Mouse (Mus musculus): ENCODE results near the gene Actl6b. TPM values are rescaled to one million over a fixed set of nuclear protein-coding genes. Genes with fewer than 3 reads are reported as not detected.

The Actl6b gene
- polyA plus RNA-seq, 1 experiment from 2014 or later = 1.0 TPM

DNA sequence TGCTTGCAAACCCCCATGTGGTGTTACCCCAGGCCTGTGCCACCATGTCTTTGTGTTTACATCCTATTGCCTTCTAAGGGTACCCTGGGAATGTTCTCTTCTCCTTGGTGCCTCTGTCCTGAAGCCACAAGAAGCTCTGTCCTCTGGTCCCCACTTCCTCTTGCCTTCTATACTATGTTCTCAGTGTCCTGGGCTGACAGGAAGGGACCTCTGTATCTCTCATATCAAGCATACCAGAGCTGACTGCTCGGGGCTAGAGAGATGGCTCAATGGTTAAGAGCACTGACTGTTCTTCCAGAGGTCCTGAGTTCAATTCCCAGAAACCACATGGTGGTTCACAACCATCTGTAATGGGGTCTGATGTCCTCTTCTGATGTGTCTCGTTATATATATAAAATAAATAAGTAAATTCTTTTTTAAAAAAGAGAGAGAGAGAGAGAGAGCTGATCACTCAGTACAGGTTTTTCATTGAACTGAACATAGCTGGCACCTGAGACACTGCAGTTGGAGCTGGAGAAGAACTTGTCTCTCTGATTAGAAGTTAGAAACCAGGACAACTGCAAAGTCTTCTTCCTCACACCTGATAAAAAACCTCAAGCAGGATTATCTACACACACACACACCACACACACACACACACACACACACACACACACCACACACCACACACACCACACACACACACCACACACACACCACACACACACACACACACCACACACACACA is 44.9 kb downstream of the Actl6b start:
- no peaks in the 10 kb centered on the region for H3K9me3 ChIP-seq (replicated peaks; ENCODE audit: control insufficient read depth, low read length)
- WGBS (ENCODE audit: insufficient replicate concordance) = 73% methylated on average over 2 of the region's 2 CpGs
- H3K27ac ChIP-seq (ENCODE audit: low read depth, low read length) = no peak overlapping the region
- H3K9ac ChIP-seq (ENCODE audit: low read depth, low read length) = no peak overlapping the region
- no peak for ATAC-seq (replicated peaks; ENCODE audit: insufficient number of reproducible peaks, low FRiP score, low TSS enrichment)
- no peak overlapping the region for H3K4me2 ChIP-seq
- H3K4me3 ChIP-seq (ENCODE audit: low read depth, low read length) = no peak overlapping the region
- no peaks in the 10 kb centered on the region for H3K27me3 ChIP-seq (ENCODE audit: control insufficient read depth, insufficient read depth, low read length)
- peaks cover 2% of the 10 kb centered on the region for H3K36me3 ChIP-seq (ENCODE audit: control insufficient read depth, insufficient read depth, low read length)
- H3K4me1 ChIP-seq (ENCODE audit: control insufficient read depth, insufficient read depth, low read length) = peaks cover 11% of the 10 kb centered on the region

DNA sequence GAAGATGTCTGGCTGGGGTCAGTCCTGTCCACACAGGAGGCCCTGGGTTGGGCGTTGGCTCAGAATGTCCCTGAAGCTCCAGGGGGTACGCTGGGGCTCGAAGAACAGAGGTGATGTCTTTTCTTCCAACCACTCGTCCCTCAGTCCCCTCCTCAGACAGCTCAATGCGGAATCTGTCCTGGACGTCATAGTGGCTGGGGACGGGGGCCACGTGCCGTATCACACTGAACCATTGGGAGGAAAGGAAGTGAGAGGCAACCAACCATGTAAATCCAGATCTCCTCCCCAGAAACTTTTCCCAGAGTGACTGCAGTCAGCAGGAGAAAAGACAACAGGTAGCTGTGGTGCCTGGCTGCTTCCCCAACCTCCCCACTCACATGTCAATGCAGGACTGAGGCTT is 46.3 kb downstream of the Actl6b start:
- Histone ChIP-seq H3K36me3 (ENCODE audit: control insufficient read depth, insufficient read depth, low read length) (peaks cover 2% of the 10 kb centered on the region), H3K27ac (ENCODE audit: low read depth, low read length) (peak overlapping the region; percentile 22; the same call in 1 of the 2 replicates), H3K27me3 (ENCODE audit: control insufficient read depth, insufficient read depth, low read length) (no peaks in the 10 kb centered on the region), H3K4me2 (peak overlapping the region; percentile 98), H3K4me3 (ENCODE audit: low read depth, low read length) (peak overlapping the region; percentile 80), H3K9me3 (replicated peaks; ENCODE audit: control insufficient read depth, low read length) (no peaks in the 10 kb centered on the region), H3K4me1 (ENCODE audit: control insufficient read depth, insufficient read depth, low read length) (peaks cover 11% of the 10 kb centered on the region), H3K9ac (ENCODE audit: low read depth, low read length) (peak overlapping the region; percentile 87)
- ATAC-seq (replicated peaks; ENCODE audit: insufficient number of reproducible peaks, low FRiP score, low TSS enrichment) = no peak
- 68% methylated on average over 9 of the region's 9 CpGs for WGBS (ENCODE audit: insufficient replicate concordance)

DNA sequence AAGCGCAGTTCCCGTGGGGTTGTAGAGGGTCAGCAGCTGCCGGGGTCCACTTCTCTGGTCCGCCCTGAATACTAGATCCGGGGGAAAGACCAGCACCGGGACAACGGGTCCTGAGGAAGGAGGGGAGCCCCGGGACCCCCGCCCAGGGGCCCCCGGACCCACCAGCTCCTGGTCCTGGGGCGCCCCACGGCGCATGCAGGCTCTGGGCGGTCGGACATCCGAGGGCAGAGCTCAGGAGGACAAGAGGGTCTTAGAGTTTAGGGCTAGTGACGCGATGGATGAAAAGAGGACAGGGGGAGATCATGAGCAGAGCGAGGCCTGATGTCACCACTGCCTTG is 46.9 kb downstream of the Actl6b start:
- H3K27ac ChIP-seq (ENCODE audit: low read depth, low read length) = peak overlapping the region; percentile 22
- H3K4me1 ChIP-seq (ENCODE audit: control insufficient read depth, insufficient read depth, low read length) = peaks cover 11% of the 10 kb centered on the region
- peak overlapping the region; percentile 98 for H3K4me2 ChIP-seq
- peak overlapping the region; percentile 87 for H3K9ac ChIP-seq (ENCODE audit: low read depth, low read length)
- H3K9me3 ChIP-seq (replicated peaks; ENCODE audit: control insufficient read depth, low read length) = no peaks in the 10 kb centered on the region
- WGBS (ENCODE audit: insufficient replicate concordance) = 2% methylated on average over 19 of the region's 19 CpGs
- ATAC-seq (replicated peaks; ENCODE audit: insufficient number of reproducible peaks, low FRiP score, low TSS enrichment) = peak; percentile 60
- peak overlapping the region; percentile 80 for H3K4me3 ChIP-seq (ENCODE audit: low read depth, low read length)
- no peaks in the 10 kb centered on the region for H3K27me3 ChIP-seq (ENCODE audit: control insufficient read depth, insufficient read depth, low read length)
- H3K36me3 ChIP-seq (ENCODE audit: control insufficient read depth, insufficient read depth, low read length) = peaks cover 6% of the 10 kb centered on the region

DNA sequence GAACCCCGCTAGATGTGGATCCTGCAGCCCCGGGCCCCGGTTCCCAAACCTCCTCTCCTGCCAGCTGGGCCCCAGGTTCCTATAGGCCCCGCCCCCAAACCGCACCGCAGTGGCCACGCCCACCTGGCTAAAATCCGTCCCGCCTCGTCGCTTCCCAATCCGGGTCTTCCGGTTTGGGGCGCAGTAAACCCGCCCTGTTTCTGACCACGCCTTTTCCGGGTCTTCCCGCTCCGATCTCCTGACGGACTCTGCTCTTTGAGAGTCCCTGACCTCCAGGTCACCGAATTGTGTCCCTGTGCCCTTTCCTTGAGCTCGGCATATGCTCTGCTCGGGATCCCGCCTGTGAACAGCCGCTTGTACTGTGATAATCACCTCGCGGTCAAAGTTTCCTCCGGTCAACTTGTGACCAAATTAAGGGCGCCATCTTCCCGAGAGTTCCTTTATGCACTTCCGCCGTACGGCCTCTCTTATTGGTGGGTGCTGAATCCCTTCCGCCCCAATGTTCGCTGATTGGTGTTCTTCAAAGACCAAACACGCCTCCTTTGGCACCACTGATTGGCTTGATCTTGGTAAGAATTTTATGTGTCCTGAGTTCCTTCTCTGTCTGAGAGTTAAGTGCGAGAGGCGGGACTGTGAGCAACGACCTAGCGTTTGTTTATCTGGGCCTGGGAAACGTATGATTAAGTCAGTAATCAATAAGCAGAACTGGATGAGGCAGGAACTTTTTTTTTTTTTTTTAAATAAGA is 47.5 kb downstream of the Actl6b start, which contains the start of gene Mospd3:
TSS of gene Mospd3 (minus strand) at position 440 of the 746 bp plus-strand sequence.
- H3K9me3 ChIP-seq (replicated peaks; ENCODE audit: control insufficient read depth, low read length) = no peaks in the 10 kb centered on the region
- H3K4me2 ChIP-seq = peak within 1 kb of the TSS; percentile 98
- H3K9ac ChIP-seq (ENCODE audit: low read depth, low read length) = peak within 1 kb of the TSS; percentile 87
- peak within 1 kb of the TSS; percentile 80 for H3K4me3 ChIP-seq (ENCODE audit: low read depth, low read length)
- ATAC-seq (replicated peaks; ENCODE audit: insufficient number of reproducible peaks, low FRiP score, low TSS enrichment) = peak; percentile 94
- no peaks in the 10 kb centered on the region for H3K27me3 ChIP-seq (ENCODE audit: control insufficient read depth, insufficient read depth, low read length)
- under 1% methylated on average over 41 of the region's 41 CpGs for WGBS (ENCODE audit: insufficient replicate concordance)
- peak within 1 kb of the TSS; percentile 86 for H3K27ac ChIP-seq (ENCODE audit: low read depth, low read length)
- peaks cover 7% of the 10 kb centered on the region for H3K36me3 ChIP-seq (ENCODE audit: control insufficient read depth, insufficient read depth, low read length)
- H3K4me1 ChIP-seq (ENCODE audit: control insufficient read depth, insufficient read depth, low read length) = peaks cover 11% of the 10 kb centered on the region

DNA sequence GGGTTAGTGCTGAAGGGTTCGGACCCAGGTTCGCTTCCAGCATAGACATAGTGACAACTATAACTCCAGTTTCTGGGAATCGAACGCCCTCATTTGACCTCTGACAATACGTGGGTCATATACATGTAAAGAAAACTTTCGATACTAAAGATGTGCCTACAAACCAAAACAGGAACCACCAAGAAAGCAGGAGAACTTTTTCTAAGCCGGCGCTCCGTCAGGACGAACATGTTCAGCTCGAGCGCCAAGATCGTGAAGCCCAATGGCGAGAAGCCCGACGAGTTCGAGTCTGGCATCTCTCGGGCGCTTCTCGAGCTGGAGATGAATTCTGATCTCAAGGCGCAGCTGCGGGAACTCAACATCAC is 48.0 kb downstream of the Actl6b start:
- ATAC-seq (replicated peaks; ENCODE audit: insufficient number of reproducible peaks, low FRiP score, low TSS enrichment) = no peak

DNA sequence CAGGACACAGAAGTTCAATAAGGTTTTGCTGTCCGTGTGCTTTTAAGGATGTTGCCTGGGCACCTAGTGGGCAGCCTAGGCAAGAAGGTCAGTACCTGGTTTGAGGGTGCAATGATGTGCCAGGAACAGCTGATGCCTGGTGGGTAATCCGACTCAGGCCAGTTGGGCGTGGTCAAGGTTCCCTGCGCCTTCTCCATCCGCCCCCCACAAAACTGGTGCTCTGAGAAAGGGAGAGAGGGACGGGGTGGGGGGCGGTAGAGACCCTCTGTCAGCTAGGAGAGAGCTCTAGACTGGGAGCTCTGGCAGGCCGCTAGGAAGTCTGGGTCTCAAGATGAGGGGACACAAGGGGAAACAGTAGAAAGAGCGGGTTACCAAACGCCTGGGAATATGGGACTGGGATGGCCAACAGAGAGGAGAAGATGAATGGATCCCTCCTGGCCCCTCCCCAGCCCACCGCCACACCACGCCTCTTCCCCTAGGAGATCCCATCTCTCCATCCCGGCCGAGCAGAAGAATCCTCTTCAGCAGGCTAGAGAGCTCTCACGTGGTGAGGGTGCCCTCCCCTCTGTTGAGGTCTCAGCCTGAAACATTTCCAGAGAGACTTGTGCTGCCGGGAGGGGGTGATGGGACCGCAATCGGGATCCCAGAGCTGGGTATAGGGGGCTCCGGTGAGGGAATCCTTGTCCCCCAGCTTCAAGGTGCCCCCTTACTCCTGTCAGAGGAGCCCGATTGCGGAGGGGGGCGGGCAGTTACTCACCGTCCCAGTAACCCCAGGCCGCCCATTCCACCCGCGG is 54.7 kb downstream of the Actl6b start:
- peaks cover 35% of the 10 kb centered on the region for H3K4me1 ChIP-seq (ENCODE audit: control insufficient read depth, insufficient read depth, low read length)

More for the DNA sequence above, 48.0 kb downstream of the Actl6b start:
- Histone ChIP-seq H3K4me3 (ENCODE audit: low read depth, low read length) (peak overlapping the region; percentile 80), H3K4me2 (peak overlapping the region; percentile 68), H3K36me3 (ENCODE audit: control insufficient read depth, insufficient read depth, low read length) (peaks cover 9% of the 10 kb centered on the region), H3K9me3 (replicated peaks; ENCODE audit: control insufficient read depth, low read length) (no peaks in the 10 kb centered on the region), H3K9ac (ENCODE audit: low read depth, low read length) (peak overlapping the region; percentile 68), H3K4me1 (ENCODE audit: control insufficient read depth, insufficient read depth, low read length) (peaks cover 11% of the 10 kb centered on the region), H3K27me3 (ENCODE audit: control insufficient read depth, insufficient read depth, low read length) (no peaks in the 10 kb centered on the region), H3K27ac (ENCODE audit: low read depth, low read length) (peak overlapping the region; percentile 37; the same call in 1 of the 2 replicates)
- 1% methylated on average over 22 of the region's 22 CpGs for WGBS (ENCODE audit: insufficient replicate concordance)

DNA sequence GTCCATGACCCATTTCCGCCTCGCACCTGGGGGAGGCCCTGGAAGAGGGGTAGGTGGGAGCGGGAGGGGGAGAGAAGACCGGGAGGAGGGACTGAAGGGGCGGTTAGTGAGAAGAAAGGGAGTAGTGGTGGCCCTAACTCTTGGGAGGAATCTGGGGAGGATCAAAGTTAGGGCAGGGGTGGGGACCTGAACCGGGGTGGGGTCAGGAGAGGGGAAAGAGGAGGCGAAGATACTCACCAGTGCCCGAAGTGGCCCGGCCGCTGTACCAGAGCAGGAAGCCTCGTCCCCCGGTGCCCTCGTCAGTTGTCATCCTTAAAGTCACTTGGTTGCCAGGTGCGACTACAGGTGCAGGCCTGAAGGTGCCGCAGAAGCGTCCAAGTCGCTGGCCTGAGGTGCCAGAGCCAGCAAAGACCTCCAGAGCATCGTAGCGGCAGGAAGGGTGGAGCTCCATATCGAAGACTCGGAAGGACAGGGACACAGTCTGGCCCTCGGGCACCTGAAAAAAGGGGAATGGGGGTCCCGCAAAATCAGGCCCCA is 55.4 kb downstream of the Actl6b start:
- Histone ChIP-seq H3K4me1 (ENCODE audit: control insufficient read depth, insufficient read depth, low read length) (peaks cover 39% of the 10 kb centered on the region), H3K9ac (ENCODE audit: low read depth, low read length) (peak overlapping the region; percentile 35), H3K4me2 (peak overlapping the region; percentile 66), H3K27ac (ENCODE audit: low read depth, low read length) (no peak overlapping the region), H3K27me3 (ENCODE audit: control insufficient read depth, insufficient read depth, low read length) (no peaks in the 10 kb centered on the region), H3K9me3 (replicated peaks; ENCODE audit: control insufficient read depth, low read length) (no peaks in the 10 kb centered on the region), H3K4me3 (ENCODE audit: low read depth, low read length) (peak overlapping the region; percentile 20; the same call in 1 of the 2 replicates), H3K36me3 (ENCODE audit: control insufficient read depth, insufficient read depth, low read length) (peaks cover 14% of the 10 kb centered on the region)
- 19% methylated on average over 23 of the region's 23 CpGs for WGBS (ENCODE audit: insufficient replicate concordance)
- ATAC-seq (replicated peaks; ENCODE audit: insufficient number of reproducible peaks, low FRiP score, low TSS enrichment) = no peak

More for the DNA sequence above, 54.7 kb downstream of the Actl6b start:
- H3K27me3 ChIP-seq (ENCODE audit: control insufficient read depth, insufficient read depth, low read length) = no peaks in the 10 kb centered on the region
- H3K27ac ChIP-seq (ENCODE audit: low read depth, low read length) = no peak overlapping the region
- no peak for ATAC-seq (replicated peaks; ENCODE audit: insufficient number of reproducible peaks, low FRiP score, low TSS enrichment)
- H3K9me3 ChIP-seq (replicated peaks; ENCODE audit: control insufficient read depth, low read length) = no peaks in the 10 kb centered on the region
- peaks cover 14% of the 10 kb centered on the region for H3K36me3 ChIP-seq (ENCODE audit: control insufficient read depth, insufficient read depth, low read length)
- WGBS (ENCODE audit: insufficient replicate concordance) = 16% methylated on average over 26 of the region's 26 CpGs
- peak overlapping the region; percentile 35; the same call in 1 of the 2 replicates for H3K9ac ChIP-seq (ENCODE audit: low read depth, low read length)
- peak overlapping the region; percentile 66 for H3K4me2 ChIP-seq
- peak overlapping the region; percentile 20; the same call in 1 of the 2 replicates for H3K4me3 ChIP-seq (ENCODE audit: low read depth, low read length)

DNA sequence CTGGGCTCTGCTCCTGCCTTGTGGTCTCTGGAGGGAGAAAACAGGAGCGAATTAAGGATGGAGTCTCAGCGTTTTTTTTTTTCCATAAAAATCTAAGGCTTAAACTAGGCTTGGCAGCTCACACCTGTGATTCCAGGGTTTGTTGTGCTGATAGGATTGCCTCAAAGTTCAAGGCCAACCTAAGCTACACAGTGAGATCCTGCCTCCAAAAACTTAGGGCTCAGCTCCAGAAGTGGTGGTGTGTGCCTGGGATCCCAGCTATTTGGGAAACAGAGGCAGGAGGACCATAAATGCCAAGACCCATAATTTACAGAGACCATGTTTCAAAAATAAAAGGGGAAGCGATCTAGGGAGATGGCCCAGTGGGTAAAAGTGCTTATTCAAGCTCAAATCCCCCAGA is 56.0 kb downstream of the Actl6b start:
- 53% methylated on average over 3 of the region's 3 CpGs for WGBS (ENCODE audit: insufficient replicate concordance)
- no peaks in the 10 kb centered on the region for H3K9me3 ChIP-seq (replicated peaks; ENCODE audit: control insufficient read depth, low read length)
- peak overlapping the region; percentile 66 for H3K4me2 ChIP-seq
- no peak overlapping the region for H3K27ac ChIP-seq (ENCODE audit: low read depth, low read length)
- H3K4me3 ChIP-seq (ENCODE audit: low read depth, low read length) = 0 out of 2 replicates have a peak overlapping the region, but pooled peaks have one; percentile 20
- no peak for ATAC-seq (replicated peaks; ENCODE audit: insufficient number of reproducible peaks, low FRiP score, low TSS enrichment)
- no peaks in the 10 kb centered on the region for H3K27me3 ChIP-seq (ENCODE audit: control insufficient read depth, insufficient read depth, low read length)
- peaks cover 14% of the 10 kb centered on the region for H3K36me3 ChIP-seq (ENCODE audit: control insufficient read depth, insufficient read depth, low read length)
- no peak overlapping the region for H3K9ac ChIP-seq (ENCODE audit: low read depth, low read length)
- H3K4me1 ChIP-seq (ENCODE audit: control insufficient read depth, insufficient read depth, low read length) = peaks cover 41% of the 10 kb centered on the region

Measured in heart, embryonic 11.5 days (tissue).